Mouse (Mus musculus) layer of hippocampus, adult 2 months (tissue): Measurements from ENCODE around the gene Efna2. TPM values are rescaled to one million over a fixed set of nuclear protein-coding genes. Genes with fewer than 3 reads are reported as not detected.
"Not testable (repeated sequence)": the region's sequence is repeated elsewhere in the genome, so short reads cannot be mapped to it uniquely, and the experiment has no call there.

Source experiments
- DNase-seq, 2 experiments: peaks; one replicate each; pipeline ENCODE4 v3.0.0; 2022; ENCODE audit warnings: low spot score in 2 of 2
- H3K27ac ChIP-seq: fragments of 200-600 bp; 2 replicates; pipeline ENCODE4 v1.8.1; 2022
- H3K4me3 ChIP-seq: fragments of 200-600 bp; 2 replicates; pipeline ENCODE4 v1.8.1; 2022; ENCODE audit warnings: mild to moderate bottlenecking
- CTCF ChIP-seq: fragments of 200-600 bp; conservative IDR thresholded peaks from 2 replicates; pipeline ENCODE4 v1.8.1; 2022; ENCODE audit warnings: antibody characterized with exemption, mild to moderate bottlenecking, moderate library complexity
- total RNA-seq, 2 experiments: library from RNA; stranded (reverse); gene quantifications; 2 replicates each; pipeline ENCODE4 v1.2.3; 2021

Efna2 gene
- total RNA-seq, 2 experiments from 2014 or later: 7.1 to 9.7 TPM

DNA sequence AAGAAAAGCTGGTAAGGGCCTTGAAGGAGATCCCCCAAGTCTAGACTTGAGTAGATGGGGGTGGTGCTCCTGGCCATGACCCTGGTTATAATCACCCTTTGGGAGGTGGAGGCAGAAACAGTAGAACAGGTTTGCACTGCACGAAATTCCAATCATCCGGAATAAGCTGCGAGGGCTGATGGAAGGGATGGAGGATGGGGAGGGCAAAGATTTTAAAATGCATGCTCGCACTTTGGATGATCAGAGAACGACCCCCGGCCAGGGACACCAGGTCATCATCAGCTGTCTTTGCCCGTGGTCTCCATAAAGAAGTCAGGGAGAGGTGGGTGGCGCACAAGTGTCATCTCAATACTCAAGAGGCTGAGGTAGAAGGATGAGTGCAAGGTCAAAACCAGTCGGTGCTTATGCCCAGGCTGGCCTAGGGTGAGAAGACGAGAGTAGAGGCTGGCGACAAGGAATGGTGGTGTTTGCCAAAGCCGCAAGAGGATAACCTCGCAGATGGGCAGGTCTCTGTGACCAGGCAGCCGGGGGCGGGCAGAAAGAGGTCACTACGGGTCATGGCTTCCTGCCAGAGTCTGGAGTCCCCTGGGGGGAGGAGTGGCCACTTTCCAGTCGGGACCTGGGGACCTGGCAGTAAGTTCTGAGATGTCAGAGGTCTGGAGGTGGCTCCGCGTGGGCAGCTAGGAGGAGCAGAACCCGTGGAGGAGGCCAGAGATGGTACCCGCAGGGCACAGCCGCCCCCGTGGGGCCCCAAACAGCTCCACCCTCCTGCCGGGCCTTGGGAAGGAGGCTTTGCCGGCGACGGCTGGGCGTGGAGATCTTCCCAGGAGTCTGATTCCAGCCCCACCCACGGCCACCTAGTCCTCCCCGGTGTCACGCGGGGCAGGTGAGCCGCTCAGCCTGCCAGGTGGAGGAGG, 18.6 kb upstream of the Efna2 start:
- TF ChIP-seq CTCF: no peak
- DNase-seq: no peak

DNA sequence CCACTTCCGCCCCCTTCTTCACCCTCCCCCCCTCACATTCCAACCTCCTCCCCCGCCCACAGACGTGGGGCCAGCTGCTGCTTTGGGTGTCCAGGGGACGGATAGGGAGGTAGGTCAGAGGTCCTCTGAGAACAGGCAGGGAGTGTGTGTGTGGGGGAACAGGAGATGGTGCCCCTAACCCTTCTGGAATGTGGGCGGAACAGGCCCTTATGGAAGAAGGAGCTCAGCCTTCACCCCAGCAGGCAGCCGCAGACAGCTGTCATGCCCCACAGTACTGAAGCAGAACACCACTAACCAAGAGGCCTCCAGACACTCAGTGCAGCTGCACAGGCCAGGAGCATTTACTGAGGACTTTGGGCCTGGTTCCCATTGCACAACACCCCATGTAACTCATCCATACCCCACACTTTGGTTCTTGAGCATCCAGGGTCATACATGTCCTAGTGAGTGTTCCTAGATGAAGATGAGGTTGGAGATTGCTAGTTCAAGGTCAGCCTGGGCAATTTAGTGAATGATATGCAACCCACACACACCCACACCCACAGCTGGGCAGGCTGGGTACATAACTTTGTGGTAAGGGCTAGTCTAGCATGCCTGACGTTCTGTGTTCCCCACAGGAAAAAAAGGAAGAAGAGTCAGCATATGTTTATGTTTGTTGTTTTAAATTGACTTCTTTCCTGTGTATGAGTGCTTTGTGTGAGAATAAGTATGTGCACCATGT, 17.6 kb upstream of the Efna2 start:
- no peak for TF ChIP-seq CTCF
- Histone ChIP-seq H3K4me3 (no peak overlapping the region), H3K27ac (peak overlapping the region; percentile 89)
- DNase-seq: no peak

More for the DNA sequence above, 18.6 kb upstream of the Efna2 start:
- H3K4me3 ChIP-seq: peak overlapping the region; percentile 50
- H3K27ac ChIP-seq: peak overlapping the region; percentile 89

- H3K4me3 ChIP-seq: no peak overlapping the region
- DNase-seq: no peak
- peak overlapping the region; percentile 89; the same call in 1 of the 2 replicates for H3K27ac ChIP-seq
- no peak for TF ChIP-seq CTCF
These were observed 17.1 kb upstream of the Efna2 start for GRCm38 (mm10) chr10:80162243-80162608.

GRCm38 (mm10) chr10:80162716-80163299, 16.5 kb upstream of the Efna2 start:
- H3K27ac ChIP-seq: no peak overlapping the region

DNA sequence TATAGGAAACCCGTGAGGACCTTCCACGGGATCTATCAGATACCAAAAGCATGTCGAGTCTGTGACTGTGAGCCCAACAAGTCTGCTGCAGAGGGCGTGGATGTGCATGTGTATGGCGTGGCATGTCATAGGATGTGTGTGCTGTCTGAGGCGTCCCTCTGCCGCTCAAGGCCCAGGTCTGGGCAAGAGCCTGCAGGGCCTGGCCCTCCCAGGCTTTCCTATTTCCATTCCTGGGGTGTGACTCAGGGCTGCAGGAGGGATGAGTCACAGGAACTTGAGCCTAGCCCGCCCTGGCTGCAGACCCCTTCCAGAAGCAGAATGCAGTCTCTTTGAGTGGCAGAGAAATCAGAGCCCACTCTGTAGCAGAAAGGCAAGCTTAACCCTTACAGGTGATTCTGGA, 15.6 kb upstream of the Efna2 start:
- no peak for TF ChIP-seq CTCF
- Histone ChIP-seq H3K27ac (peak overlapping the region; percentile 84; the same call in 1 of the 2 replicates), H3K4me3 (no peak overlapping the region)
- no peak for DNase-seq

More at GRCm38 (mm10) chr10:80162716-80163299, 16.5 kb upstream of the Efna2 start:
- DNase-seq: no peak
- TF ChIP-seq CTCF: no peak
- H3K4me3 ChIP-seq: no peak overlapping the region

DNA sequence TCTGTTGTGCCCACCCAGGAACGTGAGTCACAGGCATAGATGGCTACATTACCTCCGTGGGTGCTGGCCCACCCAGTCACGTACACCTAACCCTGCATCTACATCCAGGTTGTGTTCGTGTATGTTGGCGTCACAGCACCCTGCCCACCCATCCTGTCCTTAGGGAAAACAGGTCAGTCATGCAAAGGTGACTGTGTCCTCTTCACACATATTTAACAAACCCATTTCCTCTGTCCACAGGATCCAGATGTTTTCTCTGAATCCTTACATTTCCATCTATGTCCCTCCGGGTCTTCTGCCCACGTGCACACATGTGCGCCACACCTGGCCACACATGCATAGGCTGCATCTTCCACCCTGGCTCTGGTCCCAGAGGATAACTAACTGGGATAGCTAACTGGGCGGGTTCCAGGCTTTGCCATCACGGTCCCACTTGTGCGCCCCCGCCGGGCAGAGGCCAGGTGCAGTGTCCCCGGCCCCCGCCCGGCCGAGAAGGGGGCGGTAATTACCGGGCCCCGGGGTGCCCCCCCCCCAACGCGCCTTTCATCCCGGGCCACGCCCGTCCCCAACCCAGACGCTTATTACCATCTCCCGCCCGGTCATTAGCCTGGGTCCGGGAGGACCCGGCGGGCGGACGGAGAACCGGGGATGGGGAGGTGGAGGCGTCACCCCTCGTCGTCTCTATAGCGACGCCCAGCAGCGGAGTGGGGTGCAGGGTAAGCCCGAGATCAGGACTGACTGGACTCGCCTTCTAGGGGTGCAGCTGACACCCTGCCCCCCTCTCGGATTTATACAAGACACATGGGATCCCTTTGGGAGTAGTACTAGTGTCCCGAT, 14.9 kb upstream of the Efna2 start:
- no peak for DNase-seq
- no peak for TF ChIP-seq CTCF
- peak overlapping the region; percentile 61 for H3K4me3 ChIP-seq
- peak overlapping the region; percentile 84 for H3K27ac ChIP-seq

GRCm38 (mm10) chr10:80164998-80165344, 14.3 kb upstream of the Efna2 start:
- Histone ChIP-seq H3K4me3 (peak overlapping the region; percentile 61), H3K27ac (peak overlapping the region; percentile 84)
- peak; percentile 100 for TF ChIP-seq CTCF
- peak; percentile 94 to 96 for DNase-seq

GRCm38 (mm10) chr10:80165392-80166128, 13.7 kb upstream of the Efna2 start, which contains the start of gene Cirbp:
Gene Cirbp, plus strand, starts transcription at chr10:80165985.
- peak within 1 kb of the TSS; percentile 85 for H3K27ac ChIP-seq
- TF ChIP-seq CTCF: 0 out of 2 replicates have a peak, but pooled peaks have one; percentile 44
- no peak for DNase-seq
- peak within 1 kb of the TSS; percentile 61 for H3K4me3 ChIP-seq

DNA sequence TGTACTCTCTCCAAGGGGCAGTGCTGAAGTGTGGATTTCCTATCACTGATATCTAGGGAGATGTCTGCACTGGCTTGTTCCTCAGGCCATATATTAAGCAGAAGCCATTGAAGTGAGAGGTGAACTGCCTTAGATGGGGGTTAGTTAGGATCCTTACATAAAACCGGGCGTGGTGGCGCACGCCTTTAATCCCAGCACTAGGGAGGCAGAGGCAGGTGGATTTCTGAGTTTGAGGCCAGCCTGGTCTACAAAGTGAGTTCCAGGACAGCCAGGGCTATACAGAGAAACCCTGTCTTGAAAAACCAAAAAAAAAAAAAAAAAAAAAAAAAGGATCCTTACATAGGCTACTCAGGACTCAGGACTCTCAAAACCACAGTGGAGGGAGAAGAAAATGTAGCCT, 13.1 kb upstream of the Efna2 start:
- not testable (repeated sequence) for DNase-seq, H3K4me3 ChIP-seq
- H3K27ac ChIP-seq: peak overlapping the region; percentile 85

DNA sequence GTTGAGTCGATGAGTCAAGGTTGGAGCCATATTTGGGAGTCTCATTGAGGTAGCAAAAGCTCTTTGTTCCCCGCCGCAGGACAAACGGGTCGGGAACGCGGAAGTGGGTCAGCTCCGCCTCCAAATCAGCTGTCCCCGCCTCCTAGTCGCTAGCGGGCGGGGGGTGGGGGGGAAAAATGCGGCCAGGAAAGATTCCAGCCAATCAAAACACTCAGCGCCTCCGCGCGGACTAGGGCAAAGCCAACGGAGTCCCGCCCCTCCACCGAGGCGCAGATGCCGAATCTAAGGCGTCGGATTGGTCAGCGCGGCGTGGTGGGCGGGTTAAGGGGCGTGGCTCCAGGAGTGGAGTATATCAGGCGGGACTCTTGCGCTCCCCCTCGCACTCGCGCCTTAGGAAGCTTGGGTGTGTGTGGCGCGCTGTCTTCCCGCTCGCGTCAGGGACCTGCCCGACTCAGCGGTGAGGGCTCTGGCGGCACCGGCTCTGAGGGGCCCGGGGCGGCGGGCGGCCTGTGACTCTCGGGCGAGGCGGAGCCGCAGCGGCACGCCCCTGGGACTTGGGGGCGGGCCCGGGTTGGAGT, 11.7 kb upstream of the Efna2 start:
- Histone ChIP-seq H3K4me3 (peak overlapping the region; percentile 94), H3K27ac (peak overlapping the region; percentile 98)
- peak; percentile 98 to 99 for DNase-seq
- no peak for TF ChIP-seq CTCF

DNA sequence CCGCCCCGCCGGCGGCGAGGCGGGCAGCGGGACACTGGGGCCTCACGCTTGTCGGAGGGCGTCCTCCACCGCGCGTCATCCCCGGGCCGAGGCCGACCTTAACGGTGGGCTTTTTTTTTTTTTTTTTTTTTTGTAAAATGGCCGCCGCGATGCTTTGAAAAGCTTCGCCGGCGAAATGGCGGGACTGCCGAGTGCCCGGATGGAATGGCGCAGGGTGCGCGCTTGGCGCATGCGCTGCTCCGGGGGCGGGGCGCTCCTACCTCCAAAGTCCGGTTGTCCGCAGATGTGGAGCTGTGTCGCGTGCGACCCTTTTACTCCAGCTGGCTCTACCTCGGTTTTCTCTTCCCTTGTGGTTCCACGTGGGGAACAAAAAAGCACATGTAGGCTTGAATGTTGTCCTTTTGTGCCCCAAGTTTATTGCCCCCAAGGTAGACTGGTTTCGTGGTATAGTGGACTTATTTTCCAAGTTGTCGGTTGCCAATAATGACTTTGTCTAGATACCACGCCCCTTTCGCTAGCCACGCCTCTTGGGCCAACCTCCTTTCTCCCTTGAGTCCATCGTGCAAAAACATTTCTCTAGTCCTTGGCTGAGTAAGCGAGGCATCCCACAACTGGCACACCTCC, 11.1 kb upstream of the Efna2 start:
- peak; percentile 90 to 93 for DNase-seq
- Histone ChIP-seq H3K27ac (peak overlapping the region; percentile 98), H3K4me3 (peak overlapping the region; percentile 94)
- no peak for TF ChIP-seq CTCF
